Mouse (Mus musculus) spleen, embryonic (tissue): ENCODE measurements around the gene Cyp8b1.

Experiments used
- CTCF ChIA-PET: fragments of 350-600 bp; sonication (Branson Sonifier 250); formaldehyde crosslinking; loops from one replicate; lab custom pipeline; 2022; lab: Charles Lee

Gene Cyp8b1

GRCm38 (mm10) chr9:121894447-121894846 is 21.7 kb downstream of the Cyp8b1 start:
- CTCF ChIA-PET, result no interaction called here

GRCm38 (mm10) chr9:121892057-121892687 is 23.9 kb downstream of the Cyp8b1 start:
- CTCF ChIA-PET, result no interaction called here

DNA sequence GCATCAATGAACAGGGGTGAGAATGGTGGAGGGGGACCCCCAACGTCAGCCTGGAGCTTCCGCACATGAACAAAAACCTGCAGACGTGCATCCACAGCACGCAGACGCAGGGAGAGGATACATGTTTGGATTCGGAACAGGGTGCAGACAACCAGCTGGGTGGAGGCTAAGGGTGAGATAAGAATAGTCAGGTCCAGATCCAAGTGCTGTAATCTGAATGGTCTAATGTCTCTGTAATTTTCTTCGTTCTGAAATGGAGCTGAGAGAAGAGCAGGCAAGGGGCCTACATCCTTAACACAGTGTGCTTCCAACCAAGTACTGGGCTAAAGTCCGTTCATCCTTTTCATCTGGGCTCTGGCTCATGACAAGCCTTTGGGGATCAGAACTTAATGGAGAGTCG is 24.8 kb downstream of the Cyp8b1 start:
- CTCF ChIA-PET, result no interaction called here

DNA sequence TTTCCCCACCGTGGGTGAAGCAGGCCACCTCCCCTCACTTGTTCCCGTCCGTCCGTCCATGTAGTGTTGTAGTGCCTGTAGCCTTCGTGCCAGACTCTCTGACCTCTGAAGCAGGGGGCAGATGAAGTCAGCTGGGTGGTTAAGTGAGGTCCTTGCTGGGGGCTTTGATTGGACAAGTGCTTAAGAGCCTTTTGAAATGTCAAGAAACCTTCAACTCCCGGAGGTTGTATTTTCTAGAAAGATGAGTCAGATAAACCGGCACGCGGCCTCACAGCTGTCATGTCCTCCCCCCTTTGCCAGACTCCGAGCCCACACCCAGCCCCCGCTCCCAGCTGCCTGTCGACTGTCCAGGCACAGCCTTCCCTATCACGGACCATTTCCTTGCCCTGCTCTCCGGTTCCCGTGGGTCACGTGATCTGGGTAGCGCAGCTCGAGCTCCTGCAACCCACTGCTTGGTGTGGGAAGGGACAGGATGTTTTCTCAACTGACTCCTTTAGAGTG is 25.6 kb downstream of the Cyp8b1 start:
- CTCF ChIA-PET, result no interaction called here

- CTCF ChIA-PET, result no interaction called here
These were observed 26.1 kb downstream of the Cyp8b1 start for GRCm38 (mm10) chr9:121889927-121890440.

GRCm38 (mm10) chr9:121882015-121882457 is 34.1 kb downstream of the Cyp8b1 start:
- CTCF ChIA-PET, result interaction anchor here (2.7 kb wide), 1 partner anchor 103 kb away, joined by 10 read pairs; no protein-coding TSS in a partner anchor

DNA sequence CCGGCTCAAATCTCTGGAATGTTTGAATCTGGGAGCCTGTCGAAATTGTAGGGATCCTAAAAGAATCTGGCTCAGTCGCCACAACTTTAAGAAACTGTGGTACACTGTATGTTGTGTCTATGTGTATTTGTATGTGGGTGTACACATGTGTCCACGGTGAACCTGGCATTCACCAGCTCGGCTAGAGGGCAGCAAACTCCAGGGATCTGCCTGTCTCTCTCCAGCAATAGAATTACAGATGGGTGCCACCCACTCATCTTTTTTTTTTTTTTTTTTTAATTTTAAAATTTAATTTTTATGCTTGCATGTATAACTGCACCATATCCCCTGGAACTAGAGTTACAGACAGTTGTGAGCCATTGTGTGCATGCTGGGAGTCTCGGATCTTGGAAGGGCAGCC is 34.8 kb downstream of the Cyp8b1 start:
- CTCF ChIA-PET, result interaction anchor here (0.6 to 2.7 kb wide), 2 partner anchors 18 to 104 kb away, joined by 3 to 10 read pairs; no protein-coding TSS in a partner anchor

GRCm38 (mm10) chr9:121880840-121881239 is 35.3 kb downstream of the Cyp8b1 start:
- CTCF ChIA-PET, result interaction anchor here (2.7 kb wide), 1 partner anchor 105 kb away, joined by 10 read pairs; no protein-coding TSS in a partner anchor

GRCm38 (mm10) chr9:121877052-121877740 is 38.9 kb downstream of the Cyp8b1 start:
- CTCF ChIA-PET, result interaction anchor here (0.7 kb wide), 1 partner anchor 621 kb away, joined by 3 read pairs; no protein-coding TSS in a partner anchor

DNA sequence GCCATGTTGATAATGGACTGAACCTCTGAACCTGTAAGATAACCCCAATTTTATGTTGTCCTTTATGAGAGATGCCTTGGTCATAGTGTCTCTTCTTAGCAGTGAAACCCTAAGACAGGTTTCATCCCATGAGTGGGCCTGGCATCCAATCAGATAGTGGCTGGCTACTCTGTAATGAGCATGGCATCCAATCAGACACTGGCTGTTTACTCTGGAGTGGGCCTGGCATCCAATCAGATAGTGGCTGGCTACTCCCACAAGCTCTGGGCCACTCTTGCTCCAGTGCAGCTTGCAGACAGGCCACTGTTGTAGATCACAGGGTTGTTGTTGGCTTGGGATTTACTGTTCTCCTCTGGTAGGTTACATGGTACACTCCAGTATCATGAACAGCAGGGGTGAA is 42.5 kb downstream of the Cyp8b1 start:
- CTCF ChIA-PET, result no interaction called here

GRCm38 (mm10) chr9:121872062-121872683 is 43.9 kb downstream of the Cyp8b1 start:
- CTCF ChIA-PET, result no interaction called here

DNA sequence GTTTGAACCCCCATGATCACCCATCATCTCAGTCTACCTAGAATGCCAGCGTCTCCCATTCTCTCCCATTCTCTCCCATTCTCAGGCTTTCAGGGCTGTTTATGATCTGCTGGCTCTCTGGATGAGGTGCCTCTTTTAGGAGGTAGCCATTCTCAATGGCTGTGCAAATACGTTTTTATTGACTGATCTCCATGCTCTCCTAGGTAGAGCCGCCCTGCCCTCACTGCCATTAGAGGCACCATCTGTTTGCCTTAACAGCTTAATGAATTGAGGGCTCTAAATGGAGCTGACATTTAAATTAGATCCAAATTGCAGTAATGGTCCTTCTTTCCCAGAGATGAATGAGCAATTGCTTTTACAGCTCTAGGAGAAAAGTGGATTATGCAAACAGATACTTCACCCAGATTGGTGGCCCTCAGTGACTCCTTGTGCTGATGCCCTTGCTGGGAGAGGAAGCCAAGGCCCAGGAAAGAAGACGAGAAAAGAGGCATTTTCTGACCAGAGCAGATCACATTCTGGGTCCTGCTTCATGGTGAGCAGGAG is 46.1 kb downstream of the Cyp8b1 start:
- CTCF ChIA-PET, result no interaction called here

DNA sequence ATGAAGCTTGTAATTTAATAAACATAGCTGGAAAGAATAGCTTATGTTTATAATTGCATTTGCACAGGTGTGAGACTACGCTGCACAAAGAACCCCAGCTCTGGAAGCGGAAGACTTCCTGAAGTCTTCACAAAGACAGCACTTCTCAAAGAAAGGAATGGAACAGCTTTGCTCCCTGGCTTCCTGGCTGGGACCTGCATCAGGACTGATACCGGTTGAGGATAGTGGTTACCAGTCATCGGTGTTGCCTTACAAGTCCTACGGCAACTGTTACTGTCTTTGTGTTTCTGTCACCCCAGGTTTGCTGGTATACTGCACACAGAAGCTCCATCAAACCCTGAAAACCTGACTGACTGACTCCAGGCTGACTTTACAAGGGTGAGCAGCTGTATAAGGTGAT is 46.7 kb downstream of the Cyp8b1 start:
- CTCF ChIA-PET, result no interaction called here

DNA sequence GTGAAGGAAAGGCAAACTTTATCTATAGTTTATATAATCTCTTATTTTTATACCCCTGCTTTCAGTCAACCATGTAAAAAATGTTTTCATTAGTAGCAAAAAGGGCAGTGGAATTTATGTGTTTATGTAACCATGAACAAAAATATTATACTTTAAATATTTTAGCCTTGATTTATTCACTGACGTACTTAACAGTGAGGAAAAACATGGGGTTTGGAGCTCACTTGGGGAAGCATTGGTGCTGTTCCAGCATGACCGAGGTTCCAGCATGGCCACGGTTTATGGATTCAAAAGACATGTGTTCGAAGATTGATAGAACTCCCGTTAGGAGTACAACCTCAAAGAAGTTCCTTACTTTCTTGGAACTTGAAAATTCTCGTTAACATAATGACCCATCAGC is 47.9 kb downstream of the Cyp8b1 start:
- CTCF ChIA-PET, result no interaction called here

DNA sequence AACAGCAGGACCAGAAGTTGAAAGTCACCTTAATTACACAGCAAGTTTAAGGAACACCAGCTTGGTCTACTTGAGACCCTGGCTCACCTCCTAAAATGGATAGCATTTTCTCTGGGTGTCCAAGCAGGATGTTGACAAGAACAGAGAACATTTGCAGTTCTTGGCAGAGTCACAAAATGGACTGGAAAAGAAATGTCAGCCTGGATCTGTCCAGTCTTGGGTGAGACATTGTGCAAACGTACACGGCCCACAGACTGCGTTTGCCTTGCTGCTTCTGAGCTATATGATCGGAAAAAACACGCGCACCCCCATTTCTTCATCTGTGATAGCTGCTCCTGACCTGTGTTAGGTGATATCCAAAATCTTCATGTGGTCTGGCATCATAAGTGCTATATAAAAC is 48.5 kb downstream of the Cyp8b1 start:
- CTCF ChIA-PET, result interaction anchor here (0.8 kb wide), 1 partner anchor 118 kb away, joined by 3 read pairs; no protein-coding TSS in a partner anchor

DNA sequence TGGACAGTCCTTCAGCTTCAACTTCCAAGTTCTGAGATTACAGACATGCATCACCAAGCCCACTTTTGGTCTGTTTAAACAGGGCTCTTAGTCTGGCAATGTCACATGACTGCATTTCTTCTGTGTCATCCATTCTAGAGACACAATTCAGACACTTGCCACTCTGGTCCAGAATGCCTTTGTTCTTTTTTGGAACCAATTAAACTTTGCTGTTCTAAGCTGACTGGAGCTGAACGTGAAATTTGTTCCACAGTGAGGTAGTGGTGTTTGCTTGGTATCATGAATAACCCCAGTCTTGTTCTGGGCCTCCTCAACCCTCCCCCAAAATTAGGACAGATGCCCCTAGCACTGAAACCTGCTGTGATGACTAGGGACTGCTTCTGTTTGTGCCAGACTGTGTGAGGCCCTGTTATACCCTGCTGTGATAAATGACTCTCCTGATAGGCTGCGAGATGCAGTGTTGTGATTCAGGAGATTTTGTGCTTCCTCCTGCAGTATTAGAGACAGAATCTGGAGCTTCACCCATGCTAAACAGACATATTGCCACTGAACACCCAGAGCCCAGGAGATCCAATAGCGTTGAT is 50.6 kb downstream of the Cyp8b1 start:
- CTCF ChIA-PET, result no interaction called here

DNA sequence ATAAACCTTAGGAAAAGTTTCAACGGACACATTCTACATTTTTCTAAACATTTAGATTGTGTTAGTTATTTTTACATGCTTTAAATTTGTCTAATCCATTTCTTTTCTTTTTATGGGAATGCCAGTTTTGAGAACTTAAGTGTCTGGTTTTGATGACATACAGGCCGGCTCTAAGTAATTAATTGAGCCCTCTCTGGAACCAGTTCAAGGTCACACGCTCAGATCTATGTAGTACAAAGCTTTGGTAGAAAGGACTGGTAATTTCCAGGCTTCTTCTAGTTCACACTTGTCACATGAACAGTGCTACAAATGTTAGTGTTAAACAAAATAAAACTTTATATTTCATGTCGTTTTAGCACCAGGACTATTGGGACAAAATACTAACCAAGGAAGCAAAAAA is 51.3 kb downstream of the Cyp8b1 start:
- CTCF ChIA-PET, result no interaction called here
